Mouse (Mus musculus): ENCODE results near the gene Tnnt3.

Tnnt3 gene

GRCm38 (mm10) chr7:142542771-142543303, 44.2 kb downstream of the Tnnt3 start:
- in situ Hi-C loops (cut with MboI, MseI) = no loop called here

GRCm38 (mm10) chr7:142545967-142546366, 47.3 kb downstream of the Tnnt3 start:
- in situ Hi-C loops (cut with MboI, MseI) = no loop called here

DNA sequence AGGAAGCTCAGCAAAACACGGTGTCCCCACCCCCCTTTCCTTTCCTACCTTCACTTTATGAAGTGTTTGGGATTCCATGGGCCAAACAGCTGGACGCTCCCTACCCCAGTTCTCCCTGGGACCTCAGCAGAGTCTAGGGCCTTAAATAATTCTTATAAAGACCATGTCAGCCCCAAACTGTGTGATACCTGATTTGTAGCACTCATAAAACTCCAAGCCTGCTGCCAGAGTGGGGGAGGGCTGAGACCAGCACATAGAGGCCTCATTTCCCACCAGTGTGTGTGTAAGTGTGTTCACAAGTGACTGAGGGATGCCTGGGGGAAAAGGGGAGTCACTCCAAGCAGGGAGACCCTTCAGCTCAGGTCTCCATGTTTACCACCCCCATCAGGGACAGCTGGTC, 49.2 kb downstream of the Tnnt3 start:
- in situ Hi-C loops (cut with MboI, MseI) = no loop called here

DNA sequence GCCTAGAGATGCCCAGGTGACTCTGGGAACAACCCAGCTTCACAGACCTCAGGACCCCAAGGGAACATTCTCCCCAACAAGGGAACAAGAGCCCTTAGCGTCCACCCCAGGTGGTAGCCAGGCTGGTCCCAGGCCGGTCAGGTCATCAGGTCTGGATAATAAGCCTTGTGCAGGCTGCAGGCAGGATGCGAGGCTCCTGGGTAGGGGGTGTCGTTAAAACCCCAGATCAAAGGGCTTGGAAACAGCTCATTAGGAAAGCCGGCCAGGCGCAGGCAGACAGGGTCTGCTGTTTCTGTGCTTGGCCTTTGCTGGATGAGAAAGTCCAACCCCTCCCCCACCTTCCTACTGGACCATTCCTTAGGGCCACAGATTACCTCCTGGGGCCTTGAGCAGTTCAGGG, 50.1 kb downstream of the Tnnt3 start:
- in situ Hi-C loops (cut with MboI, MseI) = no loop called here

- in situ Hi-C loops (cut with MboI, MseI) = no loop called here
Measured at GRCm38 (mm10) chr7:142549941-142550763, 51.5 kb downstream of the Tnnt3 start.

DNA sequence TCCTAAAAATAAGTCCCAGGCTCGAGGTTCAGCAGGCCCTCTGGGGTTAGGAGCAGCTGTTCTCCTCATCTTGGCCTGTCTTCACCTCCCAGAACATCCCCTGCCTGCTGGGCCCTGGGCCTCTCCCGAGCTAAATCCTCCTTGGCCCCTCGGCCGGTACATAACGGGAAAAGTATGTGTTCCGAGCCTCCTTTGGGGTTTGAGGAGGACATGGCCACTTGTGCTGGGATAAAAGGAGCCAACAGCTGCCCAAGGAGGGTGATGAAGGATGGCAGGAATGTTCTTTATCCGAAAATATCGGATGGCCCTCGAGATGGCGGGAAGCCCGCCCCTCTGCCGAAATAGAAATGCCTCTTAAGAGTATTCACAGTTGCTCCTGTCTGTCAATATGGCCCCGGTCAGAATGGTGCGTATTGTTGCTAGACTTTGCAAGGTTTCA, 52.3 kb downstream of the Tnnt3 start:
- in situ Hi-C loops (cut with MboI, MseI) = no loop called here

GRCm38 (mm10) chr7:142551691-142552090, 53.1 kb downstream of the Tnnt3 start:
- in situ Hi-C loops (cut with MboI, MseI) = no loop called here

GRCm38 (mm10) chr7:142552591-142553416, 54.2 kb downstream of the Tnnt3 start:
- in situ Hi-C loops (cut with MboI, MseI) = no loop called here

- in situ Hi-C loops (cut with MboI, MseI) = no loop called here
Measured at GRCm38 (mm10) chr7:142553417-142554335, 55.0 kb downstream of the Tnnt3 start.

- in situ Hi-C loops (cut with MboI, MseI) = no loop called here
Measured at GRCm38 (mm10) chr7:142554625-142555024, 56.0 kb downstream of the Tnnt3 start.

DNA sequence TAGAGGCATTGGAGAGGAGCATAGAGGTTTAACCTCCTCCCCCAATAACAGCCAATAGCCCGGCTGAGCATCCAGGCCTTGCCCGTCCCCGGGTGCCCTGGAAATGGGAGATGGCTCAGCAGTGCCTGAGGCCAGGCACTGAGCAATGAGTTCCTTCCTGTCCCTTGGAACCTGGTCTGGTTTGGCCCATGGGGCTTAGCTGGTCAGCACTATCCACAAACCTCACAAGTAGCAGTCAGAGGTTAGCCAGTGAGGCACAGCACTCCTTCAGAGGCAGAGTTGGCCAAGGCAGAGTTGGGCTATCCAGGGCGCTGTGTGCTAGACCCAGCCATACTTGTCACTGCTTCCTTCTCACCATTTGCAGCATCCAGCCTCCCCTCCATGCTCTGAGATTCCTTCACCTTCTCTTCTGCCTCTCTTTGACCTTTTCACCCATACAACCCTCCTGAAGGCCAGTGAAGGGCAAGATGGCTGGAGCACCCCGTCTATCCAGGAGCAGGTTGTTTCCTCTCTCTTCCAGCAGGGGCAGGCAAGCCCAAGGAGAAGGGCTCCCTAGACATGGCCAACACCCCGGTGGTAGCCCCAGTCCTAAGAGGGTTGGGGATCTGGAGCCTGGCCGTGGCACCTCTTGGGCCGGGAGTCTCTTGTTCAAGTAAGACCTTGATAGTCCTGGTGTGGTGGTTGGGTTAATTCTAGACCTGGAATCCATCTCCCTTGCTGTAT, 56.9 kb downstream of the Tnnt3 start:
- in situ Hi-C loops (cut with MboI, MseI) = no loop called here

DNA sequence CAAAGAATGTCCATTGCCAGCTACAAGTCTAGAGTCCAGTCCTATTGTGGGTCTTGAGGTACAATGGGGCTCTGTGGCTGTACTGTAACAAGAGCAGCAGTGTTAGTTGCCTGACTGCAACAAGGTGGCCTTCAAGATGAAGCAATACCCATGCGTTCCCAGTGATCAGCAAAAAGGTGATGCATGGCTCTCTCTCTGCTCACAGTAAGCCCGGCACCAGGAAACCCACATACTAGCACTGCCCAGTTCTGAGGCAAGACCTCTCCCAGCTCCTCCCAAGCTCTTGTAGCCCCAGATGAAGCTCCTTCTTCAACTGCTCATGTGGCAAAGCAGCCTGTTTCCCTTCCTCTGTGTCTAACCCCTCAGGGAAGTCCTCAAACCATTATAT, 57.4 kb downstream of the Tnnt3 start:
- in situ Hi-C loops (cut with MboI, MseI) = no loop called here

GRCm38 (mm10) chr7:142557696-142558095, 59.1 kb downstream of the Tnnt3 start:
- in situ Hi-C loops (cut with MboI, MseI) = no loop called here

GRCm38 (mm10) chr7:142558511-142559146, 60.0 kb downstream of the Tnnt3 start:
- in situ Hi-C loops (cut with MboI, MseI) = no loop called here

DNA sequence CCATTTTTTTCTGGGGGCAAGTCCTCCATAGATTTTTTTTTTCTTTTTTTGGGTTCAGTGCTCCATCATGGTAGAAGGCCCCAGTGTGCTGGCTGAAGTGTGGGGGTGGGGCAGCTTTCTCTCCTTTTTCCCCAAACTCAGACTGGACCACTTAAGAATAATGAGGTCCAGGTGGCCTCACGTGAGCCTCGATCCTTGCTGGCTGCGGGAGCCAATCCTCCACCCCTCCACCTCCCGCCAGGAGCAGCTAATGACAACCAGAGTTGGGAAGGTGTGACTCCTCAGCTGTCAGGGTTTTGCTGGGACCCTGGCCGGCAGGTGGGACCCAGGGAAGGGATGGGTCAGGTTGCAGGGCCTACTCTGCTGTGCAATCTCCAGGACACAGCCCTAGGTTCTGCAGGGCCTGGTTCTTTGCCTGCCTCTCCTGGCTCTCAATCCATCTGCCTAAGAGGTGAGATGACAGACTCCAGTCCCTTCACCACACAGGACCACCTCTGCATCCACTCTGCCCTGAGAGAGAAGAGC, 61.1 kb downstream of the Tnnt3 start:
- in situ Hi-C loops (cut with MboI, MseI) = no loop called here

DNA sequence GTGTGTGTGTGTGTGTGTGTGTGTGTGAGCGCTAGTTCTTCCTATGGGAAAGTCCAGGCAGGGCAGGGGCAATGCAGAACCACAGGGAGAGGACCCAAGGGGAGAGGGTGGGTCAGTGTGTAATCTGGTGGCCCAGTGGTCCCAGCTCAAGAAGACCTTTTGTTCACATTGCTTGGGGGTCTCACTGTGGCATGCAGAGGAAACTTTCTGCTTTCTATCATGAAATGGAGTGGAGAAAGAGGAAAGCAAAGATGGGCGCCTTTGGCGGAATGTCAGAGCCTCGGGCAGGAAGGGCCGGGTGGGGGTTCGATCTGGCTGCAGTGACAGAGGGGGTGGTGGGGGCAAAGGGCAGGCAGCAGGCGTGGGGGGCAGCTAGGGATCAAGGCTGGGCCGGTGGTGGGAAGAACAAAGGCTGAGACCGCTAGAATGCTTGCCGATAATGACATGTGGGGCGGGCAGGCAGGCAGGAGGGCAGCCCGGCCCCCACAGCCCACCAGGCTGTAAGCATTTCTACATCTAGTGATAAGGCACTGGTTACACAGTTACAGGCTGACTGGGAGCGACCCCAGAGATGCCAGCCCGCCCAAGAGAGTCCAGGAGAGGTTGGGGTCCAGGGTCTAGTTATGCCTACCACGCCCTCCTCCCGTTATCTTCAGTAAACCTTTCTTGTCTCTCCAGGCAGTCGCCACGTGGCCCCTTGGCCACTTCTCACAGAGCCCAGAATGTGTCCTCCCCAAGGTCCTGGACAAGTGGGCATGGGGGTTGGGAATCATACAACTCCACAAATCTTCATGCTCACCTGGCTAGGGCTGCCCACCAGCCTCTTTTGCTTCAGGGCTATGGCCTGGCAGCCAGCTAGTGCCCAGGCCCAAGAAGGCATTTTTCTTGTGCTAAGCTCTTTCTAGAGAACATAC, 62.6 kb downstream of the Tnnt3 start:
- in situ Hi-C loops (cut with MboI, MseI) = no loop called here

DNA sequence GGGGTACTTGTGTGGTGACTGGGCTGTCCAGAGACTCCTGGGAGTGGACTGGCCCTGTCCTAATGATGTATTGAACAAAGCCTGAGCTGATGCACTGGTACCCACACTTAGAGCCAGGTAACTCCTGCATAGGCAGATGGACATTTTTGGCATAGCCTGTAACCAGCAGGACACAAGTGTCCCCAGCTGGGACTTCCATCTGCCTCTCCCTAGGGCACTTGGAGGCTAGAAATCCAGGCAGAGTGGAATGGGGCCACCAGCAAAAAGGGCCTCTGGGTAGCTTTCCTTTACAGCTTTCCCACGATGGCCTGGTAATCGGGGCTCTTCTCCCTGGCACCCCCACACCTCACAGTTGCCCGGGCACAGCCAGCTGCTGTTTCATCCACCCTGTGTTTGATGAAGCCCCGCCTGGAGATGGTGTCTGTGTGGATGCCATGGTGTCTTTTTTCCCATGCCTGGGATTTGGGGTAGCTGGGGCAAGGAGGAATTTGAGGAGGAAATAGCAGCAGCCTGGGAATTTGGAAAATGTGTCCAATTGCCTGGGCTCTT, 63.3 kb downstream of the Tnnt3 start:
- in situ Hi-C loops (cut with MboI, MseI) = no loop called here

DNA sequence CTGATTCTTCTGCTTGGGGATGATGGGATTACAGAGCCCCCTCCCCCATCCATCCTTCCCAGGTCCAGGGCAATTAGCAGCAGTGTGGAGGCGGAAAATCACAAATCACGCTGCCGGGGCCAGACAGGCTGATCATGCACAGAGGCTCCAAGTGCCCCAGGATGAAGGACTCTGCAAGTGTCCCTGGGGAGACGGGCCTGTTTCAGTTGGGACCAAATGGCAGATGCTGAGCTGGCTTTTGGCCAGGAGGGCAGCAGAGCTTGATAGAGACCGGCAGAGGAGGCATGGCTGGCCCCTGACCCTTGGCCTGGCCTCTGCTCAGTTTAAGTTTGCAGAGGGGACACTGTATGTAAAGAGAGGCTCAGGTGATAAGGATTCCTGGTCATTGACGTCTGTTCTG, 64.5 kb downstream of the Tnnt3 start:
- in situ Hi-C loops (cut with MboI, MseI) = no loop called here
